Mouse (Mus musculus): ENCODE measurements around the gene Txn1. TPM values are rescaled to one million over a fixed set of nuclear protein-coding genes. Genes with fewer than 3 reads are reported as not detected.

Gene Txn1
- total RNA-seq, 4 experiments from 2014 or later, result 85.4 to 95.3 (median 92.5) TPM

GRCm38 (mm10) chr4:57942892-57943291, 13.3 kb downstream of the Txn1 start:
- DNase-seq (ENCODE audit: low spot score in 2 of 2), result no peak

- no peak for DNase-seq (ENCODE audit: low spot score in 2 of 2)
Measured at GRCm38 (mm10) chr4:57940631-57941030, 15.6 kb downstream of the Txn1 start.

- no peak for DNase-seq (ENCODE audit: low spot score in 2 of 2)
Measured at GRCm38 (mm10) chr4:57937292-57937691, 18.9 kb downstream of the Txn1 start.

- no peak for DNase-seq (ENCODE audit: low spot score in 2 of 2)
Measured at GRCm38 (mm10) chr4:57934181-57934580, 22.0 kb downstream of the Txn1 start.

GRCm38 (mm10) chr4:57930559-57931170, 25.5 kb downstream of the Txn1 start:
- DNase-seq (ENCODE audit: low spot score in 2 of 2), result no peak

- DNase-seq (ENCODE audit: low spot score in 2 of 2), result no peak
Measured at GRCm38 (mm10) chr4:57927464-57928205, 28.6 kb downstream of the Txn1 start.

GRCm38 (mm10) chr4:57924556-57925071, 31.6 kb downstream of the Txn1 start:
- no peak for DNase-seq (ENCODE audit: low spot score in 2 of 2)

- no peak for DNase-seq (ENCODE audit: low spot score in 2 of 2)
Measured at GRCm38 (mm10) chr4:57922171-57922570, 34.0 kb downstream of the Txn1 start.

GRCm38 (mm10) chr4:57920522-57920921, 35.7 kb downstream of the Txn1 start:
- no peak for DNase-seq (ENCODE audit: low spot score in 2 of 2)

GRCm38 (mm10) chr4:57919494-57920423, 36.5 kb downstream of the Txn1 start:
- no peak for DNase-seq (ENCODE audit: low spot score in 2 of 2)

GRCm38 (mm10) chr4:57916711-57917110, 39.5 kb downstream of the Txn1 start:
- no peak for DNase-seq (ENCODE audit: low spot score in 2 of 2)

GRCm38 (mm10) chr4:57916201-57916661, 40.0 kb downstream of the Txn1 start, which contains the start of gene D630039A03Rik:
D630039A03Rik (minus strand) TSS chr4:57916297.
- no peak for DNase-seq (ENCODE audit: low spot score in 2 of 2)

GRCm38 (mm10) chr4:57915216-57915965, 40.8 kb downstream of the Txn1 start:
- DNase-seq (ENCODE audit: low spot score in 2 of 2), result peak in 1 of 2 experiments; percentile 21

GRCm38 (mm10) chr4:57914193-57915190, 41.7 kb downstream of the Txn1 start:
- no peak for DNase-seq (ENCODE audit: low spot score in 2 of 2)

- DNase-seq (ENCODE audit: low spot score in 2 of 2), result no peak
Measured at GRCm38 (mm10) chr4:57913021-57913420, 43.2 kb downstream of the Txn1 start.

- DNase-seq (ENCODE audit: low spot score in 2 of 2), result no peak
Measured at GRCm38 (mm10) chr4:57908860-57909259, 47.4 kb downstream of the Txn1 start.

GRCm38 (mm10) chr4:57906708-57907107, 49.5 kb downstream of the Txn1 start:
- DNase-seq (ENCODE audit: low spot score in 2 of 2), result no peak

GRCm38 (mm10) chr4:57904638-57905037, 51.6 kb downstream of the Txn1 start:
- no peak for DNase-seq (ENCODE audit: low spot score in 2 of 2)

- DNase-seq (ENCODE audit: low spot score in 2 of 2), result peak in 1 of 2 experiments; percentile 63
Measured at GRCm38 (mm10) chr4:57904211-57904610, 52.0 kb downstream of the Txn1 start.

All from layer of hippocampus, adult 8-10 months (tissue).